In genomic region chr7:101653681-101654209, GRCm38 (mm10) we compare ENCODE assay signal across 8 mouse cellular contexts. TPM values are rescaled to one million over a fixed set of nuclear protein-coding genes. Genes with fewer than 3 reads are reported as not detected.
A peak's percentile ranks its signal among the peaks of the same experiment; 100 is the strongest.
DNase-seq lines count a peak whose midpoint lies in the region; ATAC-seq lines count a peak whose summit lies in the region.

No protein-coding gene starts in this region.

- no peaks in the 10 kb centered on the region for H3K9me3 ChIP-seq in heart, embryonic 10.5 days
- H3K9me3 ChIP-seq in intestine, embryonic 15.5 days, result no peaks in the 10 kb centered on the region
- no peaks in the 10 kb centered on the region for H3K9me3 ChIP-seq in limb, embryonic 13.5 days

- no peaks in the 10 kb centered on the region for H3K27me3 ChIP-seq in heart, embryonic 10.5 days (ENCODE audit: insufficient read depth, poor library complexity, severe bottlenecking)
- H3K27me3 ChIP-seq in intestine, embryonic 15.5 days (replicated peaks), result no peaks in the 10 kb centered on the region
- no peaks in the 10 kb centered on the region for H3K27me3 ChIP-seq in limb, embryonic 13.5 days

- H3K4me3 ChIP-seq in heart, embryonic 10.5 days, result no peak overlapping the region
- no peak overlapping the region for H3K4me3 ChIP-seq in intestine, embryonic 15.5 days (replicated peaks)
- no peak overlapping the region for H3K4me3 ChIP-seq in limb, embryonic 13.5 days

- ATAC-seq in intestine, embryonic 15.5 days, result 0 out of 2 replicates have a peak, but pooled peaks have one; percentile 31
- ATAC-seq in limb, embryonic 13.5 days (ENCODE audit: low FRiP score, low read depth), result peak; percentile 19; the same call in 1 of the 2 replicates

- H3K36me3 ChIP-seq in heart, embryonic 10.5 days, result no peaks in the 10 kb centered on the region
- H3K36me3 ChIP-seq in intestine, embryonic 15.5 days, result no peaks in the 10 kb centered on the region
- H3K36me3 ChIP-seq in limb, embryonic 13.5 days, result no peaks in the 10 kb centered on the region

- WGBS in heart, embryonic 10.5 days, result 57% methylated on average over 10 of the region's 10 CpGs
- WGBS in intestine, embryonic 15.5 days, result 30% methylated on average over 10 of the region's 10 CpGs
- 54% methylated on average over 10 of the region's 10 CpGs for WGBS in limb, embryonic 13.5 days

- H3K27ac ChIP-seq in heart, embryonic 10.5 days, result no peak overlapping the region
- H3K27ac ChIP-seq in intestine, embryonic 15.5 days, result no peak overlapping the region
- H3K27ac ChIP-seq in limb, embryonic 13.5 days, result no peak overlapping the region

- peak; percentile 30 to 37 for DNase-seq in heart, adult 9 months (ENCODE audit: low spot score in 2 of 2)
- DNase-seq in heart, embryonic 10.5 days (ENCODE audit: low spot score), result no peak
- peak; percentile 79 for DNase-seq in NIH3T3 (ENCODE audit: low read depth)
- peak; percentile 26 for DNase-seq in embryo, embryonic 9.5 days (ENCODE audit: extremely low spot score)
- peak; percentile 75 for DNase-seq in retina, postnatal 1 day
- no peak for DNase-seq in ovary, postnatal 10 days (ENCODE audit: low spot score)

- no peaks in the 10 kb centered on the region for H3K4me1 ChIP-seq in heart, embryonic 10.5 days
- no peaks in the 10 kb centered on the region for H3K4me1 ChIP-seq in intestine, embryonic 15.5 days (replicated peaks)
- H3K4me1 ChIP-seq in limb, embryonic 13.5 days, result no peaks in the 10 kb centered on the region

- peak overlapping the region; percentile 41 for H3K4me2 ChIP-seq in intestine, embryonic 15.5 days (replicated peaks)
- peak overlapping the region; percentile 25 for H3K4me2 ChIP-seq in limb, embryonic 13.5 days (replicated peaks)

- H3K9ac ChIP-seq in intestine, embryonic 15.5 days, result no peak overlapping the region
- H3K9ac ChIP-seq in limb, embryonic 13.5 days, result no peak overlapping the region

RNA-seq across cellular contexts. Expression of gene Clpb, which starts 9.7 kb away (rescaled TPM):
- 55.9 and 63.0 TPM in 2 replicates for polyA plus RNA-seq in heart, embryonic 10.5 days (2016; fragmentation: Nextera tagmentation; extraction: Ambion mirVana)
- 51.4 and 53.0 TPM in 2 replicates for polyA plus RNA-seq in intestine, embryonic 15.5 days (2015; fragmentation: Nextera tagmentation; extraction: Ambion mirVana)
- 46.7 and 52.1 TPM in 2 replicates for polyA plus RNA-seq in limb, embryonic 13.5 days (2015; fragmentation: Nextera tagmentation; extraction: Ambion mirVana)

Comparison
In these comparisons a context has a peak if more than half of its experiments do, and no peak if none do; other contexts are left out.
1. DNase-seq: peak in heart, adult 9 months (2 of 2), NIH3T3 (single experiment), embryo, embryonic 9.5 days (single experiment) and retina, postnatal 1 day (single experiment); none in heart, embryonic 10.5 days (single experiment) and ovary, postnatal 10 days (single experiment).